Mouse (Mus musculus): ENCODE measurements around the gene Gm5741. TPM values are rescaled to one million over a fixed set of nuclear protein-coding genes. Genes with fewer than 3 reads are reported as not detected.
"Not testable (repeated sequence)": the region's sequence is repeated elsewhere in the genome, so short reads cannot be mapped to it uniquely, and the experiment has no call there.

Gm5741 gene
- polyA plus RNA-seq, 1 experiment from 2014 or later = 0.62 TPM

DNA sequence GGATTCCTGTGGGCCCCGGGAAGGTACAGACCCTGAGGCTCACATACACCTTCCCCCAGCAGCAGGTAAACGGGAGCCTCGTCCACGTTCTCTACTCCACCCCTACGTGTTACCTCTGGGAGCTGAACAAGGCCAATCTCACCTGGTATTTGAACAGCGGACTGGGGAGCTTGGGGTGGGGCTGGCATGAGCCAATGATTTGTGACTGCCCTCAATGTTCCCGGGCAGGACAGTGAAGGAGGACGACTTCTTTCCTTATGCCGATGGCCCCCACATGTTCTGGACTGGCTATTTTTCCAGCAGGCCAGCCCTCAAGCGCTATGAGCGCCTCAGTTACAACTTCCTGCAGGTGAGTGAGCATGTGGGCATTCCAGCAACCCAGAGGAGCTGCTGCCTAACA lies 23.1 kb upstream of the Gm5741 start:
- no peak for ATAC-seq (ENCODE audit: low FRiP score, low TSS enrichment)
- H3K4me3 ChIP-seq (ENCODE audit: low read length) = no peak overlapping the region
- H3K9ac ChIP-seq (replicated peaks; ENCODE audit: low read length) = no peak overlapping the region
- H3K4me2 ChIP-seq (replicated peaks; ENCODE audit: low read depth, low read length) = no peak overlapping the region
- peaks cover 51% of the 10 kb centered on the region for H3K36me3 ChIP-seq (ENCODE audit: insufficient read depth, low read length)
- H3K9me3 ChIP-seq (ENCODE audit: low read length) = no peaks in the 10 kb centered on the region
- WGBS = 91% methylated on average over 11 of the region's 11 CpGs
- H3K4me1 ChIP-seq (ENCODE audit: insufficient read depth, low read length) = no peaks in the 10 kb centered on the region
- no peak overlapping the region for H3K27ac ChIP-seq (ENCODE audit: low read length)
- H3K27me3 ChIP-seq (ENCODE audit: insufficient read depth, low read length) = no peaks in the 10 kb centered on the region

DNA sequence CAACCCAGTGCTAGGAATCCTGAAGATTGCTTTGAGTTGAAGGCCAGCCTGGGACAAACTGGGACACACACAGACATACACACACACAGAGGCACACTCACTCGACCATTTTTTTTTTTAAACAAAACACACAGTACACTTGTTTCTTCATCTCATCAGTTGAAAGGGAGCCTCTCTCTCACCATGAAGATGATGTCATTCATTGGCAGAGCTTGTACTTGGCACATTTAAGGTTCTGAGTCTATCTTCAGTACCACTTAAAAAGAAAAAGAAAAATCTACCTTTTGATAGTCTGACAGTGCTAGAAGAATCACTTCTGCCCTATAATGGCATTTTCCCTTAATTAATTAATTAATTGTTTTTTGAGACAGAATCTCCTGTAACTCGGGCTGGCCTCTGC lies 21.0 kb upstream of the Gm5741 start:
- H3K27me3 ChIP-seq (ENCODE audit: insufficient read depth, low read length) = no peaks in the 10 kb centered on the region
- H3K9ac ChIP-seq (replicated peaks; ENCODE audit: low read length) = no peak overlapping the region
- peaks cover 5% of the 10 kb centered on the region for H3K4me1 ChIP-seq (ENCODE audit: insufficient read depth, low read length)
- H3K27ac ChIP-seq (ENCODE audit: low read length) = no peak overlapping the region
- WGBS = 77% methylated on average over 2 of the region's 2 CpGs
- no peak overlapping the region for H3K4me3 ChIP-seq (ENCODE audit: low read length)
- no peaks in the 10 kb centered on the region for H3K9me3 ChIP-seq (ENCODE audit: low read length)
- peaks cover 45% of the 10 kb centered on the region for H3K36me3 ChIP-seq (ENCODE audit: insufficient read depth, low read length)
- no peak overlapping the region for H3K4me2 ChIP-seq (replicated peaks; ENCODE audit: low read depth, low read length)
- ATAC-seq (ENCODE audit: low FRiP score, low TSS enrichment) = no peak

DNA sequence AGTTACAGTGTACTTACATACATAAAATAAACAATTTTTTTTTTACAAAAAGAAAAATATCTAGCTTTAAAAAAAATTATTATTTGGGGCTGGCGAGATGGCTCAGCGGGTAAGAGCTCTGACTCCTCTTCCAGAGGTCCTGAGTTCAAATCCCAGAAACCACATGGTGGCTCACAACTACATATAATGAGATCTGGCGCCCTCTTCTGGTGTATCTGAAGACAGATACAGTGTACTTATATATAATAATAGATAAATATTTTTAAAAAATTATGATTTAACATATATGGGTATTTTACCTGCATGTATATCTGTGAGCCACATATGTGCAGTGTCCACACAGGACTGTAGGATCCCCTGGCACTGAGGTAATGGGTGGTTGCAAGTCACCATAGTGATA lies 18.5 kb upstream of the Gm5741 start:
- peaks cover 38% of the 10 kb centered on the region for H3K36me3 ChIP-seq (ENCODE audit: insufficient read depth, low read length)
- no peak overlapping the region for H3K27ac ChIP-seq (ENCODE audit: low read length)
- no peak overlapping the region for H3K4me2 ChIP-seq (replicated peaks; ENCODE audit: low read depth, low read length)
- H3K4me1 ChIP-seq (ENCODE audit: insufficient read depth, low read length) = peaks cover 21% of the 10 kb centered on the region
- no peak overlapping the region for H3K9ac ChIP-seq (replicated peaks; ENCODE audit: low read length)
- ATAC-seq (ENCODE audit: low FRiP score, low TSS enrichment) = no peak
- no peak overlapping the region for H3K4me3 ChIP-seq (ENCODE audit: low read length)
- WGBS = 80% methylated on average over 3 of the region's 3 CpGs
- no peaks in the 10 kb centered on the region for H3K27me3 ChIP-seq (ENCODE audit: insufficient read depth, low read length)
- no peaks in the 10 kb centered on the region for H3K9me3 ChIP-seq (ENCODE audit: low read length)

DNA sequence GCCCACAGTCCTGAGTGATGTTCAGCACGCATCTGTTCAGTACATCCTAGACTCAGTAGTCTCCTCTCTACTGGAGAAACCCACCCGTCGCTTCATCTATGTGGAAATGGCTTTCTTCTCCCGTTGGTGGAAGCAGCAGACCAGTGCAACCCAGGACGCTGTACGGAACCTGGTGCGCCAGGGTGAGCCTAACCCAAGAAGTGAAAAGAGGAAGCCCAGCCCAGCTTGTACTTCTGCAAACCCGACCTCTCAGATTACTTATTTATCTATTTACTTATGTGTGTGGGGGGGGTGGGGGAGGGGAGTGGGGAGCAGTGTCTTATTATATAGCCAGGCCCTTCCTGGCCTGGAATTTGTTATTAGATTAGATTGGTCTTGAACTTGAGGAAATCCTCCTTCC lies 16.9 kb upstream of the Gm5741 start:
- H3K27me3 ChIP-seq (ENCODE audit: insufficient read depth, low read length) = no peaks in the 10 kb centered on the region
- H3K36me3 ChIP-seq (ENCODE audit: insufficient read depth, low read length) = peaks cover 34% of the 10 kb centered on the region
- no peaks in the 10 kb centered on the region for H3K9me3 ChIP-seq (ENCODE audit: low read length)
- H3K4me1 ChIP-seq (ENCODE audit: insufficient read depth, low read length) = peaks cover 23% of the 10 kb centered on the region
- no peak for ATAC-seq (ENCODE audit: low FRiP score, low TSS enrichment)
- no peak overlapping the region for H3K27ac ChIP-seq (ENCODE audit: low read length)
- H3K4me2 ChIP-seq (replicated peaks; ENCODE audit: low read depth, low read length) = no peak overlapping the region
- no peak overlapping the region for H3K9ac ChIP-seq (replicated peaks; ENCODE audit: low read length)
- no peak overlapping the region for H3K4me3 ChIP-seq (ENCODE audit: low read length)
- 84% methylated on average over 8 of the region's 8 CpGs for whole genome bisulfite sequencing

DNA sequence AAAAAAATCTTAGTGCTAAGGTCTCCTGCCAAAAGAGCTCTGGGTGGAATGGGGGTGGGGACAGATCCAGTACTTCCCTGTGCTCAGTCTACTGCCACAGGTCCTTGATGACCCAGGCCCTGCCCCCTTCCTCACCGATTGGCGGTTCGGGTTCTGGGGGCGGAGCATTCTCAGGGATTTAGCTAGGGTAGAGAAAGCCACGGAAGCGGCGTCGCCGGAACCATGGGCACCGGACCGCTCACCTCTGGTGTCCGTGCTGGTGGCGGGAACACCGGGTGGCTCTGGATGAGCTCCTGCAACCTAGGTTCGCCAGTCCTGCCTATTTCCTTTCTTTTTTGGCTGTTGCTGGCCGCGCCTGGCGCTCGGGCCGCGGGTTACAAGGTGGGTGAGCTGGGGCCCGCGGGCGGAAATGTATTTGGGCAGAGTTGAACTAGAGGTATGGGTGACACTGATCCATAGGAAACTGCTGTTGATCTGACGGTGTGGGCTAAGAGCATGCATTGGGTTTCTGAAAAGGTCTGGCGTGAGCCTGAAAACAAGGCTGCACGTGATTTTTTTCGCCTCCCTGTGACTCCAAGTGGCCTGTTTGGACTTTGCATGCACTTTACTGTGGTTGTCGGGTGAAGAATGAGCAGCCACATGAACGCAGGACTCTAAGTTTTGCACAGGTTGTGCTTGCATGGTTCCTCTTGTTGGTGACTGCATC lies 15.5 kb upstream of the Gm5741 start, which contains the start of gene Man2b1:
Gene Man2b1, plus strand, starts transcription at position 163 of the 706 bp plus-strand sequence.
- peak within 1 kb of the TSS; percentile 85 for H3K4me2 ChIP-seq (replicated peaks; ENCODE audit: low read depth, low read length)
- H3K4me1 ChIP-seq (ENCODE audit: insufficient read depth, low read length) = peaks cover 25% of the 10 kb centered on the region
- peak; percentile 91 for ATAC-seq (ENCODE audit: low FRiP score, low TSS enrichment)
- 1% methylated on average over 30 of the region's 30 CpGs for WGBS
- H3K27me3 ChIP-seq (ENCODE audit: insufficient read depth, low read length) = no peaks in the 10 kb centered on the region
- H3K9me3 ChIP-seq (ENCODE audit: low read length) = no peaks in the 10 kb centered on the region
- peak within 1 kb of the TSS; percentile 72 for H3K4me3 ChIP-seq (ENCODE audit: low read length)
- peaks cover 27% of the 10 kb centered on the region for H3K36me3 ChIP-seq (ENCODE audit: insufficient read depth, low read length)
- H3K27ac ChIP-seq (ENCODE audit: low read length) = peak within 1 kb of the TSS; percentile 52
- H3K9ac ChIP-seq (replicated peaks; ENCODE audit: low read length) = peak within 1 kb of the TSS; percentile 76

DNA sequence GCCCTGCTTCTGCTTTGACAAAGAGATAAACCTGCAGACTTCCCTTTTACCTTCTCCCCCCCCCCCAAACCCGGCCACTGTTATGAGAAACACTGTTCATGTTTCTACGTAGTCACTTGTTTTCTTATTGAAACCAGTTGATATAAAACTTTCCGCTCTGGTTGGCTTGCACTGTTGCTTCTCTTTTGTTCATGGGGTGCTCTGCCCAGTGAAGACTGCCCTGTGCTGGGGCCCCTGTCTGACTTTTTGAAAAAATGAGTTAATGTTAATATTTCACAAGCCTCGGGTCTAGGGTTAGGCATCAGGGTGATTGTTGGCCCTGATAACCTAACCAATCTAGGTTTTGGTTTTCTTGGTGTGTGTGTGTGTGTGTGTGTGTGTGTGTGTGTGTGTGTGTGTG lies 14.4 kb upstream of the Gm5741 start:
- WGBS = 88% methylated on average over 4 of the region's 4 CpGs
- Histone ChIP-seq H3K4me1 (ENCODE audit: insufficient read depth, low read length) (peaks cover 25% of the 10 kb centered on the region), H3K36me3 (ENCODE audit: insufficient read depth, low read length) (peaks cover 22% of the 10 kb centered on the region)
- H3K9me3 ChIP-seq (ENCODE audit: low read length); H3K4me3 ChIP-seq (ENCODE audit: low read length); ATAC-seq (ENCODE audit: low FRiP score, low TSS enrichment); H3K9ac ChIP-seq (replicated peaks; ENCODE audit: low read length); H3K27me3 ChIP-seq (ENCODE audit: insufficient read depth, low read length); H3K27ac ChIP-seq (ENCODE audit: low read length); H3K4me2 ChIP-seq (replicated peaks; ENCODE audit: low read depth, low read length): not testable (repeated sequence)

DNA sequence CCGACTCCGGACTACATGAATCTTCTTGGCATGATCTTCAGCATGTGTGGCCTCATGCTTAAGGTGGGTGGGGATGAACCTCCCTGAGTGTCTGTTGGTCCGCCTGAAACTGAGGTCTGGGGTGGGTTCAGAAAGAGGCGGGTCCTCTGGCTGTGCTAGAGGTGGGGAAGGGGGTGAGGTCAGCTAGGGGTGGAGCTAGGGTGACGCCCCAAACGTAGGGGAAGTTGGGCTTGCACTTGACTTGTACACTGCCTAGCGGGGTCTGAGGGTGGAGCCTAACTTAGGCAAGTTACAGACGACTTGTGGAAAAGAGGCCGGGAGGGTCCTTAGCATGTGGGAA lies 13.4 kb upstream of the Gm5741 start, which contains the start of gene Wdr83:
Gene Wdr83, minus strand, starts transcription at position 91 of the 340 bp plus-strand sequence.
- Histone ChIP-seq H3K4me2 (replicated peaks; ENCODE audit: low read depth, low read length) (peak within 1 kb of the TSS; percentile 88), H3K27ac (ENCODE audit: low read length) (peak within 1 kb of the TSS; percentile 83), H3K4me3 (ENCODE audit: low read length) (peak within 1 kb of the TSS; percentile 66), H3K9ac (replicated peaks; ENCODE audit: low read length) (peak within 1 kb of the TSS; percentile 77), H3K4me1 (ENCODE audit: insufficient read depth, low read length) (peaks cover 25% of the 10 kb centered on the region), H3K9me3 (ENCODE audit: low read length) (no peaks in the 10 kb centered on the region), H3K36me3 (ENCODE audit: insufficient read depth, low read length) (peaks cover 23% of the 10 kb centered on the region), H3K27me3 (ENCODE audit: insufficient read depth, low read length) (no peaks in the 10 kb centered on the region)
- peak; percentile 62 for ATAC-seq (ENCODE audit: low FRiP score, low TSS enrichment)
- under 1% methylated on average over 9 of the region's 9 CpGs for WGBS

DNA sequence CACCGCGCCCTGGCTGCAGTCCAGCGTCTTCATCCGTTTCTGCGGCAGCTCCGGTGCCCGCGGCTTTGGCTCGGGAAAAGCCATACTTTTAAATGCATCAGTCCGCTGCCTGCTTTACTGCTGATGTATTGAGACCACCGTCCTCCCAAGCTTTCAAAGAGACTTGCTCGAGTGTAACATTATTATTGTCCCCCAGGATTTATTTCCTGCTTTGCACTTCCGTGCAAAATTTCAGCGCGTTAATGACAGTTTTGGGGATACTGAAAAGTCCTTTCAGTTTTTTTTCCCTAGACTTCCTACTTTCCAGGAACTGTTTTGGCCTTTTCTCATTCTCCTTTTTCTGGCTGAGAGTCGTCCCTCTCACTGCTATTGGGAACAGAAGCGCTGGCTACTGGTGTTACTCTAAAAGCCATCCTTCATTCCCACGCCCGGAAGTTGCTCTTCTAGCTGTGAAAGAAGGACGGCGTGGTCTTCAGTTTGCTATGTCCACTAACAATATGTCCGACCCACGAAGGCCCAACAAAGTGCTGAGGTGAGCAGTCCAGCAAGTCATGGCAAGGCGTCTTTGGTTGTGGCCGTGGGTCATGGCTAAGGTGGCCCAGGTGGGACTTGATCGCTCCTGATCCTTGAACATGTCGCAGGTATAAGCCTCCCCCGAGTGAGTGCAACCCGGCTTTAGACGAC lies 12.9 kb upstream of the Gm5741 start, which contains the start of gene Wdr83os:
Gene Wdr83os, plus strand, starts transcription at position 209 of the 684 bp plus-strand sequence.
- Histone ChIP-seq H3K4me1 (ENCODE audit: insufficient read depth, low read length) (peaks cover 25% of the 10 kb centered on the region), H3K9ac (replicated peaks; ENCODE audit: low read length) (peak within 1 kb of the TSS; percentile 77), H3K27ac (ENCODE audit: low read length) (peak within 1 kb of the TSS; percentile 83), H3K4me2 (replicated peaks; ENCODE audit: low read depth, low read length) (peak within 1 kb of the TSS; percentile 88), H3K36me3 (ENCODE audit: insufficient read depth, low read length) (peaks cover 23% of the 10 kb centered on the region), H3K9me3 (ENCODE audit: low read length) (no peaks in the 10 kb centered on the region), H3K4me3 (ENCODE audit: low read length) (peak within 1 kb of the TSS; percentile 66), H3K27me3 (ENCODE audit: insufficient read depth, low read length) (no peaks in the 10 kb centered on the region)
- under 1% methylated on average over 30 of the region's 30 CpGs for WGBS
- ATAC-seq (ENCODE audit: low FRiP score, low TSS enrichment) = peak; percentile 23

DNA sequence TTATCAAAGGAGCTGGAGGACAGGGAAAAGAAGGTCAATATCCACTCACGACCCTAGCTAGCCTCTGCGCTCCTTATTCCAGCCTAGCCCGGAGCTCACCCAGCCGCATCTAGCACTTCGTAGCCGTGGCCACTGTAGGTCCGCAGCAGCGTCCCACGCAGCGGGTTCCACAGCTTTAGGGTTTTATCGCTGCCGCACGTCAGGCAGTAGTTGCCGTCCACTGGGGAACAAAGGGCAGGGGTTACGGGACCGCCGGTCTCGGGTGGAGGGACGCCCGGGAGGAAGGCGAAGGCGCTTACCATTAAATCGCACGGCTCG lies 12.4 kb upstream of the Gm5741 start:
- peaks cover 22% of the 10 kb centered on the region for H3K36me3 ChIP-seq (ENCODE audit: insufficient read depth, low read length)
- H3K4me3 ChIP-seq (ENCODE audit: low read length) = peak overlapping the region; percentile 66
- H3K9me3 ChIP-seq (ENCODE audit: low read length) = no peaks in the 10 kb centered on the region
- no peaks in the 10 kb centered on the region for H3K27me3 ChIP-seq (ENCODE audit: insufficient read depth, low read length)
- under 1% methylated on average over 25 of the region's 25 CpGs for WGBS
- peak overlapping the region; percentile 77 for H3K9ac ChIP-seq (replicated peaks; ENCODE audit: low read length)
- H3K27ac ChIP-seq (ENCODE audit: low read length) = peak overlapping the region; percentile 83
- no peak for ATAC-seq (ENCODE audit: low FRiP score, low TSS enrichment)
- peak overlapping the region; percentile 88 for H3K4me2 ChIP-seq (replicated peaks; ENCODE audit: low read depth, low read length)
- peaks cover 25% of the 10 kb centered on the region for H3K4me1 ChIP-seq (ENCODE audit: insufficient read depth, low read length)

DNA sequence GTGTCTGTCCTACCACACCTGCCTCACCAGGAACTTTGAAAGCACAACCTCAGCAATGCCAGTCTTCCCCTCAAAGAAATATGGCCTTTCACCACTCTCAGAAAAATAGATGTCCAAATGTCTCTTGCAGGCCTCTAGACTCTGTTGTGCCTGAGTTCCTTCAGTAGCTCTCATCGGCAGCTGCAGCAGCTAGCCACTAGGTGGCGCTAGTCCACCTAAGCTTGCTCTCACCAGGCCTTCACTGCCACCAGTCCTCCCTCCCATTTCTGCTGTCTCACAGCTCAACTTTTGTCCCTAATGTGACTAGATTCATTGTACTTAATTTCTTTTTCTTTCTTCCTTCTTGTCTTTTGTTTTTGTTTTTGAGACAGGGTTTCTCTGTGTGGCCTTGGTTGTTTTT lies 9.2 kb upstream of the Gm5741 start:
- peaks cover 39% of the 10 kb centered on the region for H3K36me3 ChIP-seq (ENCODE audit: insufficient read depth, low read length)
- WGBS = 0% methylated on average over 2 of the region's 2 CpGs

More for the DNA sequence above, 9.2 kb upstream of the Gm5741 start:
- H3K4me1 ChIP-seq (ENCODE audit: insufficient read depth, low read length) = peaks cover 16% of the 10 kb centered on the region
- no peak overlapping the region for H3K27ac ChIP-seq (ENCODE audit: low read length)
- no peak for ATAC-seq (ENCODE audit: low FRiP score, low TSS enrichment)
- H3K4me3 ChIP-seq (ENCODE audit: low read length) = no peak overlapping the region
- H3K9me3 ChIP-seq (ENCODE audit: low read length) = no peaks in the 10 kb centered on the region
- no peak overlapping the region for H3K4me2 ChIP-seq (replicated peaks; ENCODE audit: low read depth, low read length)
- peak overlapping the region; percentile 14; the same call in 1 of the 2 replicates for H3K9ac ChIP-seq (replicated peaks; ENCODE audit: low read length)
- H3K27me3 ChIP-seq (ENCODE audit: insufficient read depth, low read length) = no peaks in the 10 kb centered on the region

All from kidney, embryonic 16.5 days (tissue).